Mouse (Mus musculus) neural tube, embryonic 10.5 days (tissue): Measurements from ENCODE around the gene Slco1a5.
"Not testable (repeated sequence)": the region's sequence is repeated elsewhere in the genome, so short reads cannot be mapped to it uniquely, and the experiment has no call there.

Experiments
- DNase-seq: peaks from one replicate; pipeline ENCODE4 v3.0.0-alpha.2; 2017; ENCODE audit warnings: low spot score; ENCODE audit errors: extremely low spot score

The Slco1a5 gene

DNA sequence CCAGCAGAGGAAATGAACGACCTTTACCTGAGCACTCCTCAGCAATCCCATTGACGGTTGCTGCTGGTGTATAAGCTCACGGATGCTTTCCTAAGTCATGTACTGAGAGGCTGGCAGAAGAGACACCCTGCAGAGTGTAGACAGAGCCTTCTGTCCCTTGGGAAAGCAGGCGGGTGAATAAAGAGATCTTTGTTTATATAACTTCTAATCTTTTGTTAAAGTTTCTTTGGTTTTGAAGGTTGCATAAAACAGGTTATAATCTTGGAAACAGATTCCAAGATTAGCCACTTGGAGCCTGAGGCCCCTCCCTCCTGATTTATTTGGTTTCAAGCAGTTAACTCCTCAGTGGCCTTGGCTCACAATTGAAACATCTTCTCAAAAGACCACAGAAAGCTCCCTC is at the start of gene Slco1a5:
TSS of gene Slco1a5 (minus strand) at position 101 of the 400 bp plus-strand sequence.
- DNase-seq = no peak

DNA sequence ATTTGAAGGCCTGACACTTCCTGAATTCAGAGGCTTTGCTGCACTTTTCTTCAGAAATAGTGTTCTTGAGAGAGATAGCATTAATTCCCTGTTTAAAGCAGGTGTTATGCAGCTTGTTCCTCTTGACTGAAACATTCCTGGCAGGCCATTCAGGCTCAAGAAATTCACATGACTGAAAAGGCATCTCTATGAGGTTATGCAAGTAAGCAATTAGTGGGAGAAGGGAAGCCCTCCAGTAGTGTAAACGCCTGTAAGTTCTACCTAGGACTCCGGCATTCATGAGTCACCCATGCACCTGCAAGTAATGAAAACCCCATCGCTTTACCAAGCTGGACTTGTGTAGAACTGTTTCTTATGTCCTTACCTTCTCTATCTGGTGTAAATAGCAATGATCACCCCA is 46.8 kb upstream of the Slco1a5 start:
- no peak for DNase-seq

DNA sequence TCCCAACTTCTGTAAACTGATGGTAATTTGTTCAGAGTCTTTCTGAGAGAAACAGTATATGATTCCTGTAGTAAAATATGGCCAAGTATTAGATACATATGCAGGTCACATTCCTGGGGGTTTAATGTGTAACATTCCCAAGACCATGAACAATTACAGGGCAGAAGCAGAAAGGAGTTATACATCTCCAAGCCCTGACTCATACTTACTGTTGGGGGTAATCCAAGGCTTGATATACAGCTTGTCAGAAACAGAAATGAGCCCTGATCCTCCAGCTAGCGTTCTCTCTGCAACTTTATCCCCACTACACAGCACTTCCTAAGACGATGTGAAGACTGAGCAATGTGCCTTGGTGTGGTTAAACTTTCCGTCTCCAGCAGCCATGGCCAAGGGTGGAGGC is 44.8 kb upstream of the Slco1a5 start:
- DNase-seq = no peak

GRCm38 (mm10) chr6:142366473-142367018 is 43.8 kb upstream of the Slco1a5 start:
- no peak for DNase-seq

DNA sequence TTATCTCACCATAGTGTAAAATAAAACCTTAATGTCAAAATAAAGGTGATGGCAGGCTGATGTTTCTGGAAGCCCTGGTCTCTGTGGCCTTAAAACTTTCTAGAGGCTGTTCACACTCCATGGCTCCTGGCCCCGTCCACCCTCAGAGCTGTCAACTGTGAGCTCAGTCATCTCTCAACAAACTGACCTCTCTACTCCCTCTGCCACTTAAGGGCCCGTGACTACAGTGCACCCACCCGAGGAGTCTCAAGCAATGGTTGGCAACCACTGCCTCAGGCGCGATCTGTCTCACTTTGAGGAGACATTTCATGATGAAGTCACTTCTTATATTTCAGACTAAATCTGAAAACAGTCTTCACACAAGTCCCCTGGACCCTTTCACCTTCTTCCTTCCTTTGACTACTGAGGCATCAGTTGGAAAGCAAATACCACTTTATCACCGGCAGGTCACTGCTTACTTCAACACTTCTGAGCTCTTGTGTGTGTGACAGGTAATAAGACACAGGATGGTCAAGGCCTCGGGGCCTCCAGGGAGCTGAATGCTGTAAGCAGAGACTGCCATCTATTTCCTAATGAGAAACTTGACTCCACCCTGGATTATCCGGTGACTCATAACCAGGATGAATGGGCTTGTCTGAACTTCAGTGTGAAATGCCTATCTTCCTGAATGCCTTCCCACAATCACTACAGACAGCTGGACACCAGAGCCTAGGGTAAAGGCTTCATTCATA is 43.1 kb upstream of the Slco1a5 start:
- no peak for DNase-seq

DNA sequence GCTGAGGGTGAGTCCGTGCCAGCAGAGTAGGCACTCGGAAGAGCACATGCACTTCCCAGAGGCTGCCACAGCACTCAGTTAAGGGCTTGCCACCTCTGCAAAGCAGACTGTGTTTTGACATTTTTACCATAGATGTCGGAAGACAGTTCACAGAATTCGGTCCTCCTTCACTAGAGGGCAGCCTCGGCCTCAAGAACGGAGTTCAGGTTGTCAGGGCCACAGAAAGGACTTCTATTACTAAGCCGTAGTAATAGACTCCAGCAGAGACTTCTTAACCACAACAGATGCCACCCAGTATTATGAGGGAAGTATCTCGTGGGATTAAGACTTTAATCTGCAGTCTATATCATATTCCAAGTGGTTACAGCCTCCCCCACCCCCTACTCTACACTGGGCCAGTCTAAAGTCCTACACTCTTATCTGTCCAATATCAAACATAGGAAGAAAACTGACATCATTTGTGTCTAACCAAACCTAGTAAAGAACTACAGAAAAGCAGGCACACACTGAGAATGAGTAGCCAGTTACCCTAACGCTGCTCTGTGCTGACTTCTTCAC is 40.3 kb upstream of the Slco1a5 start:
- DNase-seq = no peak

- DNase-seq = no peak
Measured at GRCm38 (mm10) chr6:142362036-142362435, 39.3 kb upstream of the Slco1a5 start.

DNA sequence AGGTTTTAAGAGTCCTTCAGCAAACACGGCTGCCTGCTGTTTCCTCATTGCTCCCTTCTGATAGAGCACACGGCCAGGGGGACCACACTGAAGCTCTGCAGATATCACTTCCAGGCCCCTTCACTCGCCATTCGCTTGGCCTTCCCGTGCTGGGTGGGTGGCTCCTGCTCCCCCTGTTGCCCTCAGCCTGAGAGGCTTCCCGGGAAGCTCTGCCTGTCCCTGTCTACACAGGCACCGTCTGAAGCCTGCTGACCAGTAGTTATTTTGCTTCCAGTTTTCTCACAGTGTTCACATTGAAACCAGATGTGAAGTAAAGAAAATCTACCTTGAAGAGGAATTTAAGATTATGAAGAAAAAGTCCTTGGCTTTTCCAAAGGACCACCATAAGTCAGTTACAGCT is 34.3 kb upstream of the Slco1a5 start:
- DNase-seq = no peak

DNA sequence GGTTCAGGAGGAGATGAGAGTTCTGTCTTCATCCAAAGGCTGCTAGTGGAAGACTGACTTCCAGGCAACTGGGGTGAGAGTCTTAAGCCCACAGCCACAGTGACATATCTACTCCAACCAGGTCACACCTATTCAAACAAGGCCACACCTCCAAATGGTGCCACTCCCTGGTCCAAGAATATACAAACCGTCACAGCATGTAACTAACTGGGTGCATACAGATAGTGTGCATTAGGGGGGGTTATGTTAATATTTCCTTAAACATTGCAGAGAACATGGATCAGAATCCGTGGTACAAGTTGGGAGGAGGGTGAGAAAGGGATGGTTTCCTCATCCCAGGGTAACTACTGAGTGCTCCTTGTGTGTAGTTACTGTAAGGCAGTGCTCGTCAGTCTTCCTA is 29.3 kb upstream of the Slco1a5 start:
- DNase-seq = not testable (repeated sequence)

DNA sequence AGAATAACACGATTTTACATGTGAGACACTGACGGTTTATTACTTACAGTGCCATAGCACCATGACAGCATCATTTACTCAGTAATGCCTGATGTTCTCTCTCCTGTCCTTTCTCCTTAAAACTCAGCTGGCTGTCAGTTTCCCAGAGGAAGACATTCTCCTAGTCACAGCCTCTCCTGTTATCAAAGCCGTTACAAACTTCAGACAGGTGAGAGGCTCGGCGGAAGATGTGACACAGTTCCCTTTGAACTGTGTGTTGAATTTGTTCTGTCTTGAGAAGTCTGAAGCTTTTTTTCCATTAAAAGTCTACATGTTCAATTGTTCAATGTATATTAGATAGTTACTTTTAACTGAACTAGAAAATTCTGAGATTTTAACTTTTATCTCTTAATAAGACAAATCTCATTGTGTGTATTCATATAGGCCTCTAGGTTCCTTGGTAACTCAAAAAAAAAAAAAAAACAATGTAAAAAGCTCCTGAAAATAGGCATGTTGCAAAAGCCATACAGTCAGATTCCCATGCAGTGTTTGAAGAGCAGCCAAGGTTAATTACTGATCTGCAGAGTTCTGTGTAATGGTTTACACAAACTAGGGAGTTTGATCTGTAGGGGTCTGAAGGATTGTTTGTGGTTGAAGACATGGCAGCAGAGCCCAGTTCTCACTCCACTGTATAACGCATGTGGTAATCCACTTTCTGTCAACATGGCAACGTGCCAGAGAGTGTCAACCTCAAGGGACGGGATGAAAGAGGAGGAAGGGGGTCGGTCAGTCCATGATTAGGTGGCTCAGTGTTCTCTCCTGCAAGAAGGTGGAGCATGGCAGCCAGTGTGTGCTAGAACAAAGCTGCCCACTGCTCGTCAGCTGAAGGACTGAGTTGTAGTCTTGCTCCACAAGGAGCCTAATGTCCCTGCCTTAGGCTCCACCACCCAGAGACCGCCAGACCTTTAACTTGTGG is 24.9 kb upstream of the Slco1a5 start:
- peak; percentile 3 for DNase-seq

GRCm38 (mm10) chr6:142346181-142347110 is 23.7 kb upstream of the Slco1a5 start:
- DNase-seq = peak; percentile 8

GRCm38 (mm10) chr6:142345440-142346038 is 22.8 kb upstream of the Slco1a5 start, which contains the start of gene Pyroxd1:
TSS of gene Pyroxd1 (plus strand) at chr6:142345654.
- DNase-seq = peak; percentile 91

DNA sequence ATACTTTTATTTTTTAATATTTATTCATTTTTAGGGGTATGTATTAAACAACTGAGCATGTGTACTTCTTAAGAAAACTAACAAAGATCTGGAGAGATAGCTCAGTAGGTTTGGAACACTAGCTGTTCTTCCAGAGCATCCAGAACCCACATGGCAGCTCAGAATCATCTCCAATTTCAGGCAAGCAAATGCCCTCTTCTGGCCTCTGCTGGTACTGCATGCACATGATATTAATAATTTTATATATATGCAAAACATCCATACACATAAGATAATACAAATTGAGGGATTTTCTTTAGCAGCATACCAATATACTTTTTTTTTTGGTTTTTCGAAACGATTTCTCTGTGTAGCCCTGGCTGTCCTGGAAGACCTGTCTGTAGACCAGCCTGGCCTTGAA is 20.8 kb upstream of the Slco1a5 start:
- DNase-seq = peak; percentile 51

- no peak for DNase-seq
Measured at GRCm38 (mm10) chr6:142339576-142339975, 16.8 kb upstream of the Slco1a5 start.

- no peak for DNase-seq
Measured at GRCm38 (mm10) chr6:142338961-142339360, 16.2 kb upstream of the Slco1a5 start.

DNA sequence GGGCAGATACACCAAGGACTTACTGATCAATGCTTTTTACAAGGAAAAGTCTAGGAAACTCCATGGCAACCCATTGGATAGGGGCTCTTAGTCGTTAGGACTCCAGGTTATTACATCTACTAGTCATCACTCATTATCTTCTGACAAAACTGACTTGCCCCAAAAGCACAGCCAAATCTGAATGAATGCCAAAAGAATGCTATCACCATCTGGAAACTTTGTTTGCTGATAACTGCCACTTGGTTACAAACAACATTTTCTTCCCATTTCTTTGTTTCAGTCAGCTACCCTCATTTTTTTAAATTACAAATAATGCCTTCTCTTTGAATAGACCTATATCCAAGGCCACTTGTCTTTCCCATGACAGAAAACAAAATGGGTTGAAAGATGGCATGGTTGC is 6.4 kb upstream of the Slco1a5 start:
- DNase-seq = no peak

DNA sequence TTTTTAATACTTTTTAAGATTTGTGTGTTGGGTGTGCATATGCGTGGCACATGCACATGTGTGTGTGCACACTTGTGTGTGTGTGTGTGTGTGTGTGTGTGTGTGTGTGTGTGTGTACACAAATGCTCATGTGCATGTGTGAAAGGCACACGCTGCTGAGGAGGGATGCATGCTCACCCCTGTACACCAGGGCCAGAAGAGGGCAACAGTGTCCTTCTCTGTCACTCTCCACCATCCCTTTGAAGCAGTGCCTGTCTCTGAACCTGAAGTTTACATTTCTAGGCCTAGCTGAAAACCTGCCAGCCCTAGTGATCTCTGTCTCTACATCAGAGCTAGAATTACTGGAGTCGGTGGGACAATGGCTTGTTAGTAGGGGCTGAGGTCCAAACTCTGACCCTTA is 3.8 kb upstream of the Slco1a5 start:
- DNase-seq = no peak

GRCm38 (mm10) chr6:142317106-142317505 is 5.7 kb downstream of the Slco1a5 start:
- DNase-seq = no peak

- DNase-seq = no peak
Measured at GRCm38 (mm10) chr6:142314285-142314684, 8.5 kb downstream of the Slco1a5 start.

DNA sequence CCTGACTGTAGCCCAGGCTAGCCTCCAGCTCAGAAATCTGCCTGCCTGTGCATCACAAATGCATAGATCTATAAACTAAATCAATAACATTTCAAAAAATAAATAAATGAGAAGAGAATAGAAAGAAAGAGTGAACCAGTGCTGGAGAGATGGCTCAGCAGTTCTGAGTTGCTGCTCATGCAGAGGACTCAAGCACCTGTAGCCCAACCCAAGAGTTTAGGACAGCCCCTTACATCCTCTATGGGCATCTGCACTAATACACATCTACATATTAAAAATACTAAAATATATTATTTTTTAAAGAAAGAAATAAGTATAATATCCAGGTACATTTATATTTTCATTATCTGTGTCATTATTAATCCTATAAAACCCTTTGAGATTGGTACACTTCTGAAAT is 17.7 kb downstream of the Slco1a5 start:
- DNase-seq = no peak
